Mouse (Mus musculus): Measurements from ENCODE around the gene Evl. TPM values are rescaled to one million over a fixed set of nuclear protein-coding genes. Genes with fewer than 3 reads are reported as not detected.

Gene Evl
- total and polyA plus RNA-seq, 2 experiments from 2014 or later: 230 to 285 TPM

DNA sequence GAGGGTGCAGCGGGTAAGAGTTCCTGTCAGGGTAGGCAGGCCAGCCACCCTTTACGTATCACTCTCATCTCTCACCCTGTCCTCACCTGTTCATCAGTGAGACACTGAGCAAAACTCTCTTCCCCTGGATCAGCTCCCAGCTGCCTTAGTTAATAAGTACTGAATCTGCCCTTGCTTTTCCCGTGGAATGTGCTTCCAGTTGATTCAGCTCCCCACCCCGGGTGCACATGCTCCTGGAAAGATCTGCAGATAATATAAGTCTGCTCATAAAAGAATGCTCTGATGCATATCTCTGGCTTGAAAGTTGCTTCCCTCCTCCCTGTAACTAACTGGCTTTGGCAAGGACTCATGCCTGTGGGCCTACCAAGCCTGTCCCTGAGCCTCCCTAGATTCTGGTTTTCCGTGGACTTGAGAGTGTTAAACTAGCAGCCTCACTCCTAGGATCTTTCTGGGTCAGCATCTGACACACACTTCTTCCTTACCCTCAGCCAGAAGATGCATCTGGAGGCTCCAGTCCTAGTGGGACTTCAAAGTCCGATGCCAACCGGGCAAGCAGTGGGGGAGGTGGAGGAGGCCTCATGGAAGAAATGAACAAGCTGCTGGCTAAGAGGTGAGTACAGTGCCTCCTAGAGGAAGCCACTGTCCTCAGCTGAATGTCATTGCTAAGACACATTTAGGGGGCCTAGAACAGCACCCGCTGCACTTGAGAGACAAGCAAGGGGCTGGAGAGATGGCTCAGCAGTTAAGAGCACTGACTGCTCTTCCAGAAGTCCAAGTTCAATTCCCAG, 121.3 kb downstream of the Evl start:
- Histone ChIP-seq H3K4me2 (ENCODE audit: low read depth, low read length, poor library complexity, severe bottlenecking) (no peak overlapping the region), H3K4me3 (ENCODE audit: low read depth, low read length) (no peak overlapping the region), H3K27me3 (ENCODE audit: insufficient read depth, low read length) (no peaks in the 10 kb centered on the region), H3K9me3 (ENCODE audit: low read length) (no peaks in the 10 kb centered on the region), H3K9ac (replicated peaks; ENCODE audit: low read length, poor library complexity, severe bottlenecking) (no peak overlapping the region), H3K36me3 (ENCODE audit: insufficient read depth, low read length) (peaks cover 66% of the 10 kb centered on the region), H3K27ac (ENCODE audit: low read depth, low read length) (no peak overlapping the region), H3K4me1 (ENCODE audit: insufficient read depth, low read length) (no peaks in the 10 kb centered on the region)
- DNase-seq (ENCODE audit: low spot score): no peak
- ATAC-seq (ENCODE audit: low FRiP score): no peak
- TF ChIP-seq CTCF (IDR thresholded peaks at IDR 0.05): peak; percentile 43
- WGBS: 81% methylated on average over 8 of the region's 8 CpGs

DNA sequence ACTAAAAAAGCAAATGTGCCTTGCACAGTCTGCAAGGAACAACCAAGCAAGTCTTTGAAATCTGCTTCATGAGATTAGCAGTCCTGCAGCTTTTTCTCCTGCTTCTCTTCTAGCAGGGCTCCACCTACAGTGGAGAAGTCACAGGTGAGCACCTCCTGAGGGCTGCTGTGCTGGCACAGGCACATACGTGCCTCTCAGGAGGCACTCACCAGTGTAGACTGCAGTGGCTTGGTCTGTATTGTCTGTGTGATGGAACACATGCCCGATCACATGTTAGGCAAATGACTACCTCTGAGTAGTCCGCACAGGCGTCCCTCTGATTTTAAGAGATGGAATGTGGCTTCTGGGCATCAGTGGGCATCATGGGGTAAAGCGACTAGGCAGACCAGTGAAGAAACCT, 122.6 kb downstream of the Evl start:
- H3K4me1 ChIP-seq (ENCODE audit: insufficient read depth, low read length): no peaks in the 10 kb centered on the region
- peaks cover 73% of the 10 kb centered on the region for H3K36me3 ChIP-seq (ENCODE audit: insufficient read depth, low read length)
- WGBS: 92% methylated on average over 5 of the region's 5 CpGs
- no peak overlapping the region for H3K27ac ChIP-seq (ENCODE audit: low read depth, low read length)
- H3K27me3 ChIP-seq (ENCODE audit: insufficient read depth, low read length): no peaks in the 10 kb centered on the region
- no peak for TF ChIP-seq CTCF (IDR thresholded peaks at IDR 0.05)
- DNase-seq (ENCODE audit: low spot score): no peak
- no peak for ATAC-seq (ENCODE audit: low FRiP score)
- no peak overlapping the region for H3K4me2 ChIP-seq (ENCODE audit: low read depth, low read length, poor library complexity, severe bottlenecking)
- H3K4me3 ChIP-seq (ENCODE audit: low read depth, low read length): no peak overlapping the region
- H3K9me3 ChIP-seq (ENCODE audit: low read length): no peaks in the 10 kb centered on the region
- H3K9ac ChIP-seq (replicated peaks; ENCODE audit: low read length, poor library complexity, severe bottlenecking): no peak overlapping the region

DNA sequence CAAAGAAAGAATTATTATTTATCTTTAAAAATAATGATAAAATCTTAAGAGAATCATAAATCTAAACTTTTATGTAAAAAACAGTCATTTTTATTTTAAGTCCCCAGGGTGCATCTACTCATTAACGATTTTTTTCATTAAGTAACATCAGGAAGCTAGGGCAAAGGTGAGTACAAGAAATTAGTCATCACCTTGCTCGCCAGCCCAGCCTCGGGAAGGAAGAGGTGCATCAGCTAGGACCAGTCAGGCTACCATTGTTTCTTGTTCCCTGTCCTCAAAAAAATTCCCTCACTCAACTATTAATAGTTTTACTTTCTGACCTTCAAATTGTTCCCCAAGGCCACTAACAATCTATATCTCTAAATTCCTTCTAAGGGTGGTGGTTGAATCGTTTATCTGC, 123.8 kb downstream of the Evl start:
- Histone ChIP-seq H3K9ac (replicated peaks; ENCODE audit: low read length, poor library complexity, severe bottlenecking) (no peak overlapping the region), H3K9me3 (ENCODE audit: low read length) (no peaks in the 10 kb centered on the region), H3K4me3 (ENCODE audit: low read depth, low read length) (no peak overlapping the region), H3K4me2 (ENCODE audit: low read depth, low read length, poor library complexity, severe bottlenecking) (no peak overlapping the region), H3K27ac (ENCODE audit: low read depth, low read length) (no peak overlapping the region), H3K36me3 (ENCODE audit: insufficient read depth, low read length) (peaks cover 75% of the 10 kb centered on the region), H3K27me3 (ENCODE audit: insufficient read depth, low read length) (no peaks in the 10 kb centered on the region), H3K4me1 (ENCODE audit: insufficient read depth, low read length) (no peaks in the 10 kb centered on the region)
- no peak for DNase-seq (ENCODE audit: low spot score)
- WGBS: 89% methylated on average over 4 of the region's 4 CpGs
- no peak for ATAC-seq (ENCODE audit: low FRiP score)
- no peak for TF ChIP-seq CTCF (IDR thresholded peaks at IDR 0.05)

DNA sequence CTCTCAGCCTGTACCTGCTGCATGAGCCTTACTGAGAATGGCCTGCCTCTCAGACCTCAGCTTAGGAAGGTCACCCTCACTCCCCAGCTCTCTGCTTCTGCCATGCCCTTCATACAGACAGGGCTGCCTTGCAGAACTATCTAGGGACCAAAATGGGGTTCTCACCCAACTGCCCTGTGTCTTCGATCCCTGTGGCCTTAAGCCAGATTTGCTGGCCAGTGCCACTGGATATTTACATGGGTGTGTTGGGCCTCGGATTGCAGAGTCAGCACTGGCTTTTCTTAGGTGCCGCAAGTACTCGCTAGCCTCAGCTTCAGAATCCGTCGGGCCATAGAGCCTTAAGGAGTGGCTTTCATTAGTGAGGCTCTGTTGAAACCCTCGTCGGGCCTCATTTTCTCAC, 126.3 kb downstream of the Evl start:
- Histone ChIP-seq H3K9ac (replicated peaks; ENCODE audit: low read length, poor library complexity, severe bottlenecking) (no peak overlapping the region), H3K9me3 (ENCODE audit: low read length) (no peaks in the 10 kb centered on the region), H3K27me3 (ENCODE audit: insufficient read depth, low read length) (no peaks in the 10 kb centered on the region), H3K4me3 (ENCODE audit: low read depth, low read length) (no peak overlapping the region), H3K4me1 (ENCODE audit: insufficient read depth, low read length) (no peaks in the 10 kb centered on the region), H3K27ac (ENCODE audit: low read depth, low read length) (no peak overlapping the region), H3K36me3 (ENCODE audit: insufficient read depth, low read length) (peaks cover 74% of the 10 kb centered on the region), H3K4me2 (ENCODE audit: low read depth, low read length, poor library complexity, severe bottlenecking) (no peak overlapping the region)
- DNase-seq (ENCODE audit: low spot score) (no peak), ATAC-seq (ENCODE audit: low FRiP score) (no peak; the same call in 1 of the 2 replicates)
- no peak for TF ChIP-seq CTCF (IDR thresholded peaks at IDR 0.05)
- 89% methylated on average over 8 of the region's 8 CpGs for WGBS

DNA sequence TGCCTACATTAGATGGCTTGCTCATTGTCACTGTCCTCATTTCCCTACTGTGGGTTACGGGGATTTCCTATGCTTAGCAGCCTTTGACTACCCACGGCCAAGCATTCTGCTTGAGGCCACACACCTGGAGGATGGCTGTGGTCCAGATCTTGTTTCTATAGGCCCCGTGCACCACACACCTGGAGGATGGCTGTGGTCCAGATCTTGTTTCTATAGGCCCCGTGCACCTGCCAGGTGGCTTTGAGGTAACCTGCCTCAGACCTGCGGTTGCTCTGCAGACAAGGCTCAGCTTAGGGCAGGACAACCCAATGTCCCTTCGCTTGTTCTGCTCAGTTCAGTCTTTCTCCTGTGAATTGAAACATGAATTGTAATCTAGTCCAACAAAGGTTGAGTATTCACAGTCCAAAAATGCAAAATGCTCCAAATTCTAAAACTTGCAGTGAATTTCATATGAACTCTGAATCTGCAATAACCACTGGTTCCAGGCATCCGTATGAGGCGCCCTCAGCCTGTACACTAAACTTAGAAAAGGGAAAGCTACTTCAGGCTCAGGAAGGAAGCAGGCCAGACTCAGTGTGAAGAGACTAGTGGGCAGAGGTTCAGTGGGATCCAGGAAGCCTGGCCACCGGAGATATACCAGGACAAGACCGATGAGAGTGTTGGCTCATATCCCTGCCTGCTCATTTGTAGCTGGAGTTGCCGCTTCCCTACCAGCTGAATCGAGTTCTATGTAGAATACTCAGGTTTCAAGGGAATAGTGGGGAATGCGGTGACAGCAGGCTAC, 127.9 kb downstream of the Evl start:
- H3K9ac ChIP-seq (replicated peaks; ENCODE audit: low read length, poor library complexity, severe bottlenecking): no peak overlapping the region
- DNase-seq (ENCODE audit: low spot score) (no peak), ATAC-seq (ENCODE audit: low FRiP score) (no peak)
- no peaks in the 10 kb centered on the region for H3K4me1 ChIP-seq (ENCODE audit: insufficient read depth, low read length)
- H3K27ac ChIP-seq (ENCODE audit: low read depth, low read length): no peak overlapping the region
- no peak overlapping the region for H3K4me2 ChIP-seq (ENCODE audit: low read depth, low read length, poor library complexity, severe bottlenecking)
- H3K4me3 ChIP-seq (ENCODE audit: low read depth, low read length): no peak overlapping the region
- 92% methylated on average over 13 of the region's 13 CpGs for WGBS
- TF ChIP-seq CTCF (IDR thresholded peaks at IDR 0.05): no peak
- no peaks in the 10 kb centered on the region for H3K27me3 ChIP-seq (ENCODE audit: insufficient read depth, low read length)
- no peaks in the 10 kb centered on the region for H3K9me3 ChIP-seq (ENCODE audit: low read length)
- H3K36me3 ChIP-seq (ENCODE audit: insufficient read depth, low read length): peaks cover 70% of the 10 kb centered on the region

DNA sequence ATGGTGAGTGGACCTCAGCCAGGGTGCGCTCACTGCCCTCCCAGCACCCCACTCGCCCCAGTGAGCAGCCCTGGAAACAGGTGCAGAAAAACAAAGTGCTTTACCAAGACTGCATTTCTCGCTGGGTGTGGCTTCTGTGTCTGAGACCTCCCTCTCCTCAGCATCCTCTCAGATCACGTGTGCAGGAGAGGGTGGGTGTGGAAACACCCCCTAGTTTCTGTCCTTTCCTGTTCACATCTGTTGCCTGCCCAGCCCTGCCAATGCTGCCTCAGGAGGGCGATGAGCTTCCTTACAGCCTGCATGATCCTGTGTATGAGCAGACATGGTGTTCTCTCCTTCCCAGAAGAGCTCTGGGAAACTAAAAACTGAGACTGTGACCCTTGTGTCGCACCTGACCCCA, 131.9 kb downstream of the Evl start:
- 85% methylated on average over 6 of the region's 6 CpGs for WGBS
- Histone ChIP-seq H3K9me3 (ENCODE audit: low read length) (no peaks in the 10 kb centered on the region), H3K27me3 (ENCODE audit: insufficient read depth, low read length) (no peaks in the 10 kb centered on the region), H3K9ac (replicated peaks; ENCODE audit: low read length, poor library complexity, severe bottlenecking) (no peak overlapping the region), H3K36me3 (ENCODE audit: insufficient read depth, low read length) (peaks cover 46% of the 10 kb centered on the region), H3K4me1 (ENCODE audit: insufficient read depth, low read length) (no peaks in the 10 kb centered on the region), H3K4me2 (ENCODE audit: low read depth, low read length, poor library complexity, severe bottlenecking) (no peak overlapping the region), H3K27ac (ENCODE audit: low read depth, low read length) (no peak overlapping the region), H3K4me3 (ENCODE audit: low read depth, low read length) (no peak overlapping the region)
- ATAC-seq (ENCODE audit: low FRiP score): no peak
- TF ChIP-seq CTCF (IDR thresholded peaks at IDR 0.05): no peak
- DNase-seq (ENCODE audit: low spot score): peak; percentile 8

Data from midbrain, postnatal 0 days (tissue).